Mouse (Mus musculus) erythroblast, embryonic 14.5 days (primary cell): ENCODE data around the gene Alk. TPM values are rescaled to one million over a fixed set of nuclear protein-coding genes. Genes with fewer than 3 reads are reported as not detected.

ENCODE experiments used
- H3K27me3 ChIP-seq: 2 replicates; pipeline ENCODE4 v1.6.1; 2012; ENCODE audit warnings: inconsistent platforms; ENCODE audit not compliant: control insufficient read depth
- H3K36me3 ChIP-seq: 2 replicates; pipeline ENCODE4 v1.6.1; 2012; ENCODE audit warnings: mild to moderate bottlenecking, inconsistent platforms; ENCODE audit not compliant: control insufficient read depth
- H3K4me1 ChIP-seq: 2 replicates; pipeline ENCODE4 v1.6.1; 2012; ENCODE audit warnings: inconsistent platforms; ENCODE audit not compliant: control insufficient read depth
- H3K4me3 ChIP-seq: replicated peaks from 2 replicates; pipeline ENCODE3; 2012; ENCODE audit warnings: moderate library complexity, mild to moderate bottlenecking, inconsistent platforms
- H3K9me3 ChIP-seq: 2 replicates; pipeline ENCODE4 v1.6.1; 2012; ENCODE audit warnings: low read length, inconsistent platforms, mixed read lengths; ENCODE audit not compliant: control insufficient read depth
- GATA1 ChIP-seq: IDR thresholded peaks from 2 replicates; pipeline ENCODE4 v1.6.1; 2012; ENCODE audit warnings: low read length, inconsistent platforms, mixed read lengths
- TAL1 ChIP-seq: IDR thresholded peaks from 3 replicates; pipeline ENCODE4 v1.6.1; 2012; ENCODE audit warnings: low read length, inconsistent platforms, mixed read lengths
- polyA plus RNA-seq: library from polyadenylated mRNA; stranded (reverse); fragments of >175 nt; gene quantifications from 2 replicates; pipeline ENCODE4 v1.2.3, GENCODE M21; 2012

The Alk gene
- polyA plus RNA-seq, 1 experiment = not detected

DNA sequence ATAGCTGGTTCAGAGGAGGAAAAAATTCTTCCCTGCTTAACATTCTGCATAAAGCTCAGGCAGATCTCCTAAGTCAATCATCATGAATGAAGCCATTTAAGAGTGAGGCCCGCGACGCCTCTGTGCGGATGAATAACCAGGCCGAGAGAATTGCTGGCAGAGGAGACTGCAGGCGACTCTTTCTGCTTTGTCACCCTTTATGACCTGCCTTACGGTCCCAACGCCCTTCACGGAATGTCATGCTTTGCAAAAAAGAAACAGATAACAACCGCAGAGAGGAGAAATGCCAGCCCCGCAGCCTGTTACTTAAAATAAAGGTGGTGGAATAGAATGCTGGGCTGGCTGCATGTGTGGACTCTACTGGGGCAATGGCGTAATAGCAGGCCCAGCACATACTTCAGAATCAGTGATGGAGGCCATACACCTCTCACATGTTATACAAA, 517.1 kb downstream of the Alk start:
- no peak overlapping the region for H3K4me3 ChIP-seq
- TF ChIP-seq GATA1 (no peak), TAL1 (no peak)
- H3K4me1 ChIP-seq = no peaks in the 10 kb centered on the region
- no peaks in the 10 kb centered on the region for H3K36me3 ChIP-seq
- peaks cover 16% of the 10 kb centered on the region for H3K9me3 ChIP-seq
- H3K27me3 ChIP-seq = no peaks in the 10 kb centered on the region

DNA sequence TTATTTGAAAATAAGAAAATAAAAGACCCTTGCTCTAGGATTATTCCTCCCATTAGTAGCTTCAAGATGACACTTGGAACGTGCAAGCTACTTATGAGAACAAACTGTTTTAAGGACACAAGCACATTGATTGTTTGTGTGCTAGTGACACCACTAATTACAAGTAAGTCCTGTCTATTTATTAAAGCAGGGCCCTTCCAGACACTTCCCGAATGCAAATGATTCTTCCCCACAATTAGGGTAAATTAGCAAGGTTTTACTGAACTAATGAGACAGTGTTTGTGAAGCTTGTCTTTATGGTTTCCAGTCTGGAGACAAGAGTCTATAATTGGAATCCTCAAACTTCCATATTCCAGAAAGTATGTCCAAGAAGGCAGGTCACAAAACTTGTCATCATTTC, 523.0 kb downstream of the Alk start:
- Histone ChIP-seq H3K4me1 (no peaks in the 10 kb centered on the region), H3K9me3 (peaks cover 12% of the 10 kb centered on the region), H3K36me3 (no peaks in the 10 kb centered on the region), H3K4me3 (no peak overlapping the region), H3K27me3 (no peaks in the 10 kb centered on the region)
- TF ChIP-seq TAL1 = no peak
- no peak for TF ChIP-seq GATA1

DNA sequence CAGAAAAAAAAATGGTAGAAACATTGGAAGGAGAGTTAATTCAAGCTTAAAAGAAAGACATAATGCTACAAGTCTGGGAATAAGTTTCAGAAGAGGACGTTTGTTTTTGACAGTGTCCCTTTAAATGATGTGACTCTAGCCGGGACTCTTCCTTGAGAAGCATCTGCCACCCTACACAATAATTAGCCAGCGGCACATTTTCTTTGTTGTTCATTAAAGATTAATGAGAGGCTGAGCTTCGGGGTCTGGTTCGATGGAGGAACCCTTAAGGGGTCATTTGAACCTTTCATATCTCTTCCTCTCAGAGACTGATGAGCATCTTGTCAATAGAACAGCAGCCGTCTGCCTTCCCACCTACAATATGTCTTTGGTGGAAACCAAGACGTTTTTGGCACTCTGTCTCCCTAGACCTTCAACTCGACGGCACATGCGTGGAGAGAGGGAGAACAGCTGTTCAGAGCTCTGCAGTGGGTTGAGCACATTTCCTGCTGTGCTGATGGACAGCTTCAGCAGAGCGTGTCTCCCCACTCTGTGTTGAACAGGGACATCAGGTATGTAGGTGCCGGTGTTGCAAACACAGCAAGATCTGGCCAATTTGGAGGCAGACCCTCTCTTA, 528.0 kb downstream of the Alk start:
- H3K27me3 ChIP-seq = no peaks in the 10 kb centered on the region
- TF ChIP-seq GATA1 (no peak), TAL1 (no peak)
- H3K36me3 ChIP-seq = no peaks in the 10 kb centered on the region
- no peak overlapping the region for H3K4me3 ChIP-seq
- H3K9me3 ChIP-seq = peaks cover 4% of the 10 kb centered on the region; the same call in 1 of the 2 replicates
- no peaks in the 10 kb centered on the region for H3K4me1 ChIP-seq

DNA sequence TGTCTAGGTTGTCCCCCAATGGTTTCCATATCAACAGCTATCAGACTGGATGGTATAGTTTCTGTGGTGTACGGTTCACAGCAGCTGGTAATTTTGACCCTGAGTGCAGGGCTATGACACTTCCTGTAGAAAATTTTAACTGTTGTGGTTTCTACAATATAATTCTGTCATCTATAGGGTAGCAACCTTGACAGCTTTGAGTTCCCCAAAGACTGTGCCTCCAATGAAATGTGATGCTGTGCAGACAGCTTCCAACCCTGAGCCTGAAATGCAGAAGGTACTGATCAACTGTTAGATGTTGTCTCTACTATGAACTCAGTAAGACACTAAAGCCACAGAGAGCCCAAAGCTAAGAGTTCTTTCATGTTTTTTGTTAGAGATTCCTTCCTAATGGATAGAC, 532.6 kb downstream of the Alk start:
- Histone ChIP-seq H3K4me3 (no peak overlapping the region), H3K9me3 (peaks cover 3% of the 10 kb centered on the region; the same call in 1 of the 2 replicates), H3K36me3 (no peaks in the 10 kb centered on the region), H3K27me3 (no peaks in the 10 kb centered on the region), H3K4me1 (no peaks in the 10 kb centered on the region)
- TF ChIP-seq TAL1 (no peak), GATA1 (no peak)

GRCm38 (mm10) chr17:72068176-72068575, 536.3 kb downstream of the Alk start:
- Histone ChIP-seq H3K9me3 (peaks cover 12% of the 10 kb centered on the region), H3K4me3 (no peak overlapping the region), H3K27me3 (no peaks in the 10 kb centered on the region)

GRCm38 (mm10) chr17:72062978-72063377, 541.4 kb downstream of the Alk start:
- no peaks in the 10 kb centered on the region for H3K27me3 ChIP-seq
- H3K4me1 ChIP-seq = no peaks in the 10 kb centered on the region
- H3K36me3 ChIP-seq = no peaks in the 10 kb centered on the region
- no peak for TF ChIP-seq TAL1
- no peak for TF ChIP-seq GATA1
- H3K9me3 ChIP-seq = peaks cover 18% of the 10 kb centered on the region
- H3K4me3 ChIP-seq = no peak overlapping the region

More at GRCm38 (mm10) chr17:72068176-72068575, 536.3 kb downstream of the Alk start:
- no peak for TF ChIP-seq GATA1
- Histone ChIP-seq H3K4me1 (no peaks in the 10 kb centered on the region), H3K36me3 (no peaks in the 10 kb centered on the region)

- TF ChIP-seq GATA1 = no peak
- no peak for TF ChIP-seq TAL1
- Histone ChIP-seq H3K4me3 (no peak overlapping the region), H3K9me3 (peaks cover 11% of the 10 kb centered on the region; the same call in 1 of the 2 replicates), H3K4me1 (no peaks in the 10 kb centered on the region), H3K27me3 (no peaks in the 10 kb centered on the region), H3K36me3 (no peaks in the 10 kb centered on the region)
These were observed 545.1 kb downstream of the Alk start for GRCm38 (mm10) chr17:72059312-72059711.

DNA sequence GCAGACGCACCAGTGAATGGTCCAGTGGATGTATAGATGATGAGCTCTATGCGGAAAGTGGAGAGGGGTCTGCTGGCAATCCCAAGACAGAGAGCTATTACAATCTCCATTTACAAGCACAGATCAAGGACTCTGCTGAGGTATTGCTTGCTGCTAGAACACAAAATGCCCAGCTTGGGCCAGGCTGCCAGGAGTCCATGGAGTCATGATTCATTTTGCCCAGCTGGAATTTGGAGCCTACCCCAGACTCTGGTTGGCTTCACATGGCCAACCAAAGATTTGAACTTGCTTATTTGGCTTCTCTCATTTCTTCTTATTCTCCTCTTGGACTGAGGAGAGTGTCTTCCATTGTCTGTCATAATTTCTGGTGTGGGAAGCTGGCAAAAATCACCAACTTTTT, 558.8 kb downstream of the Alk start:
- Histone ChIP-seq H3K27me3 (no peaks in the 10 kb centered on the region), H3K4me3 (no peak overlapping the region), H3K36me3 (no peaks in the 10 kb centered on the region), H3K9me3 (peaks cover 2% of the 10 kb centered on the region; the same call in 1 of the 2 replicates), H3K4me1 (no peaks in the 10 kb centered on the region)
- TF ChIP-seq GATA1 (no peak), TAL1 (no peak)

GRCm38 (mm10) chr17:72043667-72044390, 560.6 kb downstream of the Alk start:
- Histone ChIP-seq H3K27me3 (no peaks in the 10 kb centered on the region), H3K4me3 (no peak overlapping the region), H3K4me1 (no peaks in the 10 kb centered on the region), H3K9me3 (peaks cover 7% of the 10 kb centered on the region; the same call in 1 of the 2 replicates), H3K36me3 (no peaks in the 10 kb centered on the region)
- TF ChIP-seq TAL1 (no peak), GATA1 (no peak)
